Mouse (Mus musculus) spleen, adult 2 months (tissue): ENCODE measurements around the gene Ccdc175.

Experiments used
- CTCF ChIP-seq: fragments of 200-500 bp; IDR thresholded peaks from 2 replicates; pipeline ENCODE4 v1.5.1; 2011; ENCODE audit warnings: mild to moderate bottlenecking, inconsistent platforms; ENCODE audit not compliant: insufficient read depth, insufficient read length, insufficient replicate concordance; ENCODE audit errors: extremely low read depth
- POLR2A ChIP-seq: fragments of 200-500 bp; IDR thresholded peaks from 2 replicates; pipeline ENCODE4 v1.6.1; 2011; ENCODE audit warnings: low read depth, low read length, inconsistent platforms

- no peak for TF ChIP-seq CTCF
- no peak for TF ChIP-seq POLR2A
These were observed 115.1 kb downstream of the Ccdc175 start for GRCm38 (mm10) chr12:72069626-72070326.
